Mouse (Mus musculus) liver, adult 2 months (tissue): ENCODE data around the gene Cd68.

Source experiments
- CTCF ChIP-seq: fragments of 200-500 bp; IDR thresholded peaks from 2 replicates; pipeline ENCODE4 v1.5.1; 2011; ENCODE audit warnings: low read depth, low read length, control low read depth
- POLR2A ChIP-seq: fragments of 200-500 bp; IDR thresholded peaks from 2 replicates; pipeline ENCODE4 v1.6.1; 2011; ENCODE audit warnings: low read length, control low read depth; ENCODE audit not compliant: insufficient read depth; ENCODE audit errors: extremely low read depth

DNA sequence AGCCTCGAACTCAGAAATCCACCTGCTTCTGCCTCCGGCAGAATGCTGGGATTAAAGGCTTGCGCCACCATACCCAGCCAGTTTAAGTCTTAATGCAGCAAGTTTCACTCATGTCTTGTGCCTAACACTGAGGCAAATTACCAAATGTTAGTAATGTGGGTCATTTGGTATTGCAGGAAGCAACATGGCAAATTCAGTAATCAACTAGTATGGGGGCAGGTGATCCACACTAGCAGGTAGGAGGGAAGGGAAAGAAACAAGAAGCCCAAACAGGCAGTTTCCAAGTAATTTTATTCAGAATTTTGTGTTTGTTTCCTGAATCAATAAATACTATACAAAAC lies 682 bp upstream of the Cd68 start:
- TF ChIP-seq CTCF: no peak
- no peak for TF ChIP-seq POLR2A
